Mouse (Mus musculus) brain, embryonic 14.5 days (tissue): ENCODE results near the gene Xylt2.

Experiments used
- CTCF ChIP-seq: fragments of 200-500 bp; IDR thresholded peaks from 2 replicates; pipeline ENCODE4 v1.5.1; 2012; ENCODE audit warnings: inconsistent platforms, mild to moderate bottlenecking, moderate library complexity, borderline replicate concordance; ENCODE audit not compliant: insufficient read depth, insufficient read length; ENCODE audit errors: extremely low read depth
- POLR2A ChIP-seq: fragments of 200-500 bp; IDR thresholded peaks from 2 replicates; pipeline ENCODE4 v1.6.1; 2012; ENCODE audit warnings: mild to moderate bottlenecking, inconsistent platforms, borderline replicate concordance; ENCODE audit not compliant: poor library complexity, insufficient read depth, insufficient read length, severe bottlenecking; ENCODE audit errors: extremely low read depth

GRCm38 (mm10) chr11:94665281-94665680 is 12.0 kb downstream of the Xylt2 start:
- no peak for TF ChIP-seq POLR2A
- no peak for TF ChIP-seq CTCF
